Mouse (Mus musculus) thymus, adult 2 months (tissue): ENCODE results near the gene Krtap5-3. TPM values are rescaled to one million over a fixed set of nuclear protein-coding genes. Genes with fewer than 3 reads are reported as not detected.
"Not testable (repeated sequence)": the region's sequence is repeated elsewhere in the genome, so short reads cannot be mapped to it uniquely, and the experiment has no call there.

Source experiments
- DNase-seq: peaks from one replicate; pipeline ENCODE4 v3.0.0; 2021
- H3K27ac ChIP-seq: fragments of 200-500 bp; 2 replicates; pipeline ENCODE4 v1.5.1; 2012; ENCODE audit warnings: low read length, control low read depth; ENCODE audit not compliant: control insufficient read depth, insufficient read depth
- H3K27me3 ChIP-seq: fragments of 200-500 bp; 2 replicates; pipeline ENCODE4 v1.6.1; 2012; ENCODE audit warnings: mild to moderate bottlenecking, low read length, moderate library complexity, mixed read lengths; ENCODE audit not compliant: control insufficient read depth, insufficient read depth
- H3K36me3 ChIP-seq: fragments of 200-500 bp; 2 replicates; pipeline ENCODE4 v1.6.1; 2012; ENCODE audit warnings: mild to moderate bottlenecking, low read length, moderate library complexity; ENCODE audit not compliant: control insufficient read depth, insufficient read depth
- H3K4me1 ChIP-seq: fragments of 200-500 bp; replicated peaks from 2 replicates; pipeline ENCODE4 v1.6.1; 2012; ENCODE audit warnings: low read length; ENCODE audit not compliant: control insufficient read depth, insufficient read depth
- H3K4me3 ChIP-seq: fragments of 200-500 bp; 2 replicates; pipeline ENCODE4 v1.5.1; 2012; ENCODE audit warnings: mild to moderate bottlenecking, low read length, control low read depth, moderate library complexity; ENCODE audit not compliant: control insufficient read depth, insufficient read depth
- CTCF ChIP-seq: fragments of 200-500 bp; IDR thresholded peaks from 2 replicates; pipeline ENCODE4 v1.5.1; 2012; ENCODE audit warnings: mild to moderate bottlenecking, control low read depth, low read length, moderate library complexity, borderline replicate concordance; ENCODE audit not compliant: control insufficient read depth, poor library complexity, insufficient read depth; ENCODE audit errors: extremely low read depth
- POLR2A ChIP-seq: fragments of 200-500 bp; IDR thresholded peaks from 2 replicates; pipeline ENCODE4 v1.6.1; 2012; ENCODE audit warnings: mild to moderate bottlenecking, low read length, control low read depth, moderate library complexity; ENCODE audit not compliant: control insufficient read depth, poor library complexity, insufficient read depth; ENCODE audit errors: extremely low read depth
- WGBS: fragments of 180-500 bp; shearing (Covaris S2); methylation state at CpG from one replicate; pipeline ENCODE4 v1.1.7; 2018; 5-methylcytosine and 5-hydroxymethylcytosine counted together
- polyA plus RNA-seq: library from polyadenylated mRNA; depleted of rRNA; stranded (reverse); fragments of >200 nt; gene quantifications from 2 replicates; pipeline ENCODE4 v1.2.3, GENCODE M21; 2012; rRNA removed

Krtap5-3 gene
- polyA plus RNA-seq, 1 experiment, result not detected

GRCm38 (mm10) chr7:142211559-142211958 is 10.4 kb downstream of the Krtap5-3 start, which contains the start of gene Gm7579:
Gene Gm7579 (plus strand): TSS chr7:142211859.
- TF ChIP-seq POLR2A, result no peak
- no peak for TF ChIP-seq CTCF
- DNase-seq, result no peak
- Histone ChIP-seq H3K36me3 (no peaks in the 10 kb centered on the region), H3K27ac (no peak within 1 kb of the TSS), H3K4me1 (no peaks in the 10 kb centered on the region), H3K4me3 (no peak within 1 kb of the TSS), H3K27me3 (no peaks in the 10 kb centered on the region)
- 39% methylated on average over 1 of the region's 1 CpGs for WGBS

GRCm38 (mm10) chr7:142212136-142212535 is 11.0 kb downstream of the Krtap5-3 start:
- H3K4me1 ChIP-seq, DNase-seq, H3K4me3 ChIP-seq, H3K36me3 ChIP-seq, H3K27me3 ChIP-seq, H3K27ac ChIP-seq: not testable (repeated sequence)
- 85% methylated on average over 1 of the region's 1 CpGs for WGBS

- 65% methylated on average over 2 of the region's 2 CpGs for WGBS
- no peak overlapping the region for H3K4me3 ChIP-seq
These were observed 23.4 kb downstream of the Krtap5-3 start for GRCm38 (mm10) chr7:142224518-142224917.

GRCm38 (mm10) chr7:142229871-142230270 is 28.7 kb downstream of the Krtap5-3 start, which contains the start of gene Krtap5-5:
Gene Krtap5-5 (minus strand): TSS chr7:142229971.
- not testable (repeated sequence) for DNase-seq, H3K4me3 ChIP-seq, H3K27ac ChIP-seq, H3K27me3 ChIP-seq, H3K36me3 ChIP-seq, H3K4me1 ChIP-seq
- WGBS, result 64% methylated on average over 3 of the region's 3 CpGs

More at GRCm38 (mm10) chr7:142224518-142224917, 23.4 kb downstream of the Krtap5-3 start:
- H3K27me3 ChIP-seq, result no peaks in the 10 kb centered on the region
- H3K27ac ChIP-seq, result no peak overlapping the region
- H3K36me3 ChIP-seq, result no peaks in the 10 kb centered on the region
- no peak for DNase-seq
- H3K4me1 ChIP-seq, result no peaks in the 10 kb centered on the region
- TF ChIP-seq POLR2A, result no peak

GRCm38 (mm10) chr7:142231540-142231939 is 30.4 kb downstream of the Krtap5-3 start:
- TF ChIP-seq POLR2A (no peak), CTCF (no peak)
- Histone ChIP-seq H3K4me3 (no peak overlapping the region), H3K27me3 (no peaks in the 10 kb centered on the region), H3K36me3 (no peaks in the 10 kb centered on the region), H3K4me1 (no peaks in the 10 kb centered on the region), H3K27ac (no peak overlapping the region)
- DNase-seq, result no peak
- WGBS, result 72% methylated on average over 1 of the region's 1 CpGs

GRCm38 (mm10) chr7:142240978-142241377 is 39.8 kb downstream of the Krtap5-3 start, which contains the start of gene Gm40460:
Gene Gm40460 (minus strand): TSS chr7:142241078.
- H3K4me3 ChIP-seq, result no peak within 1 kb of the TSS
- WGBS, result 51% methylated on average over 2 of the region's 2 CpGs

GRCm38 (mm10) chr7:142249824-142250223 is 48.7 kb downstream of the Krtap5-3 start:
- no peak for TF ChIP-seq CTCF
- no peak for TF ChIP-seq POLR2A
- no peak overlapping the region for H3K4me3 ChIP-seq
- no peak overlapping the region for H3K27ac ChIP-seq
- peak; percentile 10 for DNase-seq
- 3% methylated on average over 1 of the region's 1 CpGs for WGBS
- H3K36me3 ChIP-seq, result no peaks in the 10 kb centered on the region
- H3K27me3 ChIP-seq, result no peaks in the 10 kb centered on the region
- H3K4me1 ChIP-seq, result no peaks in the 10 kb centered on the region

More at GRCm38 (mm10) chr7:142240978-142241377, 39.8 kb downstream of the Krtap5-3 start, which contains the start of gene Gm40460:
- no peak for TF ChIP-seq POLR2A
- TF ChIP-seq CTCF, result no peak
- no peaks in the 10 kb centered on the region for H3K36me3 ChIP-seq
- H3K27me3 ChIP-seq, result no peaks in the 10 kb centered on the region
- H3K4me1 ChIP-seq, result no peaks in the 10 kb centered on the region
- H3K27ac ChIP-seq, result no peak within 1 kb of the TSS
- DNase-seq, result no peak

Other genes with a start within 250 kb of the Krtap5-3 start
- 62.6 and 73.5 TPM in 2 replicates for gene Mob2, start 140.3 kb upstream of the Krtap5-3 start, polyA plus RNA-seq
- gene Dusp8, start 105.5 kb upstream of the Krtap5-3 start, polyA plus RNA-seq, result 0.98 and 4.0 TPM in 2 replicates
- gene Gm45618, start 80.6 kb upstream of the Krtap5-3 start, polyA plus RNA-seq, result not detected in 2 replicates
- gene Gm39115, start 65.3 kb upstream of the Krtap5-3 start, polyA plus RNA-seq, result not detected in 2 replicates
- gene Gm45337, start 56.8 kb upstream of the Krtap5-3 start, polyA plus RNA-seq, result not detected in 2 replicates
- gene Gm29735, start 44.3 kb upstream of the Krtap5-3 start, polyA plus RNA-seq, result not detected in 2 replicates
- not detected in 2 replicates for gene Gm4553, start 35.6 kb upstream of the Krtap5-3 start, polyA plus RNA-seq
- not detected in 2 replicates for gene Krtap5-2, start 25.4 kb upstream of the Krtap5-3 start, polyA plus RNA-seq
- gene Gm10153, start 11.0 kb upstream of the Krtap5-3 start, polyA plus RNA-seq, result not detected in 2 replicates
- gene Gm7579, start 10.5 kb downstream of the Krtap5-3 start, polyA plus RNA-seq, result not detected in 2 replicates
- gene Krtap5-5, start 28.6 kb downstream of the Krtap5-3 start, polyA plus RNA-seq, result not detected in 2 replicates
- gene Gm40460, start 39.7 kb downstream of the Krtap5-3 start, polyA plus RNA-seq, result 0.19 TPM in 1 of 2 replicates, not detected in the other
- not detected in 2 replicates for gene Gm2431, start 57.0 kb downstream of the Krtap5-3 start, polyA plus RNA-seq
- gene Gm4559, start 73.0 kb downstream of the Krtap5-3 start, polyA plus RNA-seq, result not detected in 2 replicates
- gene Krtap5-1, start 95.8 kb downstream of the Krtap5-3 start, polyA plus RNA-seq, result not detected in 2 replicates
- not detected in 2 replicates for gene Krtap5-4, start 102.2 kb downstream of the Krtap5-3 start, polyA plus RNA-seq
- 10.8 and 14.8 TPM in 2 replicates for gene Ifitm10, start 172.4 kb downstream of the Krtap5-3 start, polyA plus RNA-seq
- gene Gm49369, start 181.3 kb downstream of the Krtap5-3 start, polyA plus RNA-seq, result 0.23 and 0.31 TPM in 2 replicates
- 762 and 992 TPM in 2 replicates for gene Ctsd, start 186.7 kb downstream of the Krtap5-3 start, polyA plus RNA-seq
- 2.2 and 5.2 TPM in 2 replicates for gene Syt8, start 233.5 kb downstream of the Krtap5-3 start, polyA plus RNA-seq
- 3.2 and 4.3 TPM in 2 replicates for gene Tnni2, start 240.4 kb downstream of the Krtap5-3 start, polyA plus RNA-seq